Mouse (Mus musculus): ENCODE data around the gene Mlh1. TPM values are rescaled to one million over a fixed set of nuclear protein-coding genes. Genes with fewer than 3 reads are reported as not detected.
A peak's percentile ranks its signal among the peaks of the same experiment; 100 is the strongest.

The Mlh1 gene
- 33.2 and 36.2 TPM in 2 replicates for polyA plus RNA-seq (2015; fragmentation: Nextera tagmentation; extraction: Ambion mirVana)

- peak within 1 kb of the TSS; percentile 93 for H3K27ac ChIP-seq
- peak within 1 kb of the TSS; percentile 92 for H3K9ac ChIP-seq (replicated peaks)
- H3K36me3 ChIP-seq: peaks cover 25% of the 10 kb centered on the region
- peak within 1 kb of the TSS; percentile 80 for H3K4me3 ChIP-seq (replicated peaks)
- peaks cover 54% of the 10 kb centered on the region for H3K4me1 ChIP-seq (replicated peaks)
- WGBS: under 1% methylated on average over 64 of the region's 64 CpGs
- H3K9me3 ChIP-seq: no peaks in the 10 kb centered on the region
- ATAC-seq: peak; percentile 100
- no peaks in the 10 kb centered on the region for H3K27me3 ChIP-seq
- peak within 1 kb of the TSS; percentile 96 for H3K4me2 ChIP-seq (replicated peaks)
Observed at GRCm38 (mm10) chr9:111271434-111272160, at the start of gene Mlh1, which contains the start of gene Epm2aip1. Mlh1 (minus strand) TSS chr9:111271791. Epm2aip1 (plus strand) TSS chr9:111271929.

- Histone ChIP-seq H3K9me3 (no peaks in the 10 kb centered on the region), H3K27ac (no peak overlapping the region), H3K36me3 (no peaks in the 10 kb centered on the region), H3K4me3 (replicated peaks) (no peak overlapping the region), H3K9ac (replicated peaks) (no peak overlapping the region), H3K4me2 (replicated peaks) (no peak overlapping the region), H3K27me3 (no peaks in the 10 kb centered on the region), H3K4me1 (replicated peaks) (no peaks in the 10 kb centered on the region)
- no peak for ATAC-seq
- WGBS: 84% methylated on average over 4 of the region's 4 CpGs
Observed at GRCm38 (mm10) chr9:111320912-111321311, 49.3 kb upstream of the Mlh1 start.

GRCm38 (mm10) chr9:111314219-111314618, 42.6 kb upstream of the Mlh1 start:
- no peaks in the 10 kb centered on the region for H3K36me3 ChIP-seq
- peaks cover 6% of the 10 kb centered on the region; the same call in 1 of the 2 replicates for H3K9me3 ChIP-seq
- peaks cover 57% of the 10 kb centered on the region for H3K27me3 ChIP-seq

GRCm38 (mm10) chr9:111313793-111314192, 42.2 kb upstream of the Mlh1 start:
- 26% methylated on average over 5 of the region's 5 CpGs for WGBS
- H3K9ac ChIP-seq (replicated peaks): no peak overlapping the region
- H3K9me3 ChIP-seq: peaks cover 6% of the 10 kb centered on the region; the same call in 1 of the 2 replicates
- no peak overlapping the region for H3K4me3 ChIP-seq (replicated peaks)
- ATAC-seq: no peak
- peaks cover 18% of the 10 kb centered on the region for H3K4me1 ChIP-seq (replicated peaks)
- no peak overlapping the region for H3K27ac ChIP-seq
- H3K27me3 ChIP-seq: peaks cover 61% of the 10 kb centered on the region
- no peaks in the 10 kb centered on the region for H3K36me3 ChIP-seq
- no peak overlapping the region for H3K4me2 ChIP-seq (replicated peaks)

More at GRCm38 (mm10) chr9:111314219-111314618, 42.6 kb upstream of the Mlh1 start:
- no peak overlapping the region for H3K27ac ChIP-seq
- no peak overlapping the region for H3K9ac ChIP-seq (replicated peaks)
- H3K4me3 ChIP-seq (replicated peaks): no peak overlapping the region
- ATAC-seq: no peak
- 38% methylated on average over 5 of the region's 5 CpGs for WGBS
- no peak overlapping the region for H3K4me2 ChIP-seq (replicated peaks)
- peaks cover 18% of the 10 kb centered on the region for H3K4me1 ChIP-seq (replicated peaks)

- Histone ChIP-seq H3K9ac (replicated peaks) (no peak overlapping the region), H3K4me1 (replicated peaks) (peaks cover 18% of the 10 kb centered on the region), H3K36me3 (no peaks in the 10 kb centered on the region), H3K4me3 (replicated peaks) (peak overlapping the region; percentile 58; the same call in 1 of the 2 replicates), H3K27me3 (peaks cover 63% of the 10 kb centered on the region), H3K9me3 (peaks cover 6% of the 10 kb centered on the region; the same call in 1 of the 2 replicates), H3K27ac (no peak overlapping the region), H3K4me2 (replicated peaks) (peak overlapping the region; percentile 91)
- ATAC-seq: no peak
- WGBS: 11% methylated on average over 6 of the region's 6 CpGs
Observed at GRCm38 (mm10) chr9:111313299-111313698, 41.7 kb upstream of the Mlh1 start.

- 1% methylated on average over 45 of the region's 59 CpGs for WGBS
- H3K4me3 ChIP-seq (replicated peaks): peak overlapping the region; percentile 58
Observed at GRCm38 (mm10) chr9:111312442-111313141, 41.0 kb upstream of the Mlh1 start.

GRCm38 (mm10) chr9:111311843-111312441, 40.4 kb upstream of the Mlh1 start:
- Histone ChIP-seq H3K27ac (no peak overlapping the region), H3K9me3 (peaks cover 6% of the 10 kb centered on the region; the same call in 1 of the 2 replicates), H3K4me1 (replicated peaks) (peaks cover 18% of the 10 kb centered on the region), H3K27me3 (peaks cover 63% of the 10 kb centered on the region), H3K4me2 (replicated peaks) (peak overlapping the region; percentile 91), H3K9ac (replicated peaks) (peak overlapping the region; percentile 70), H3K36me3 (no peaks in the 10 kb centered on the region), H3K4me3 (replicated peaks) (peak overlapping the region; percentile 58)
- 2% methylated on average over 74 of the region's 98 CpGs for WGBS
- ATAC-seq: peak; percentile 55

More at GRCm38 (mm10) chr9:111312442-111313141, 41.0 kb upstream of the Mlh1 start:
- ATAC-seq: peak; percentile 72
- H3K4me1 ChIP-seq (replicated peaks): peaks cover 18% of the 10 kb centered on the region
- H3K9ac ChIP-seq (replicated peaks): peak overlapping the region; percentile 70
- H3K36me3 ChIP-seq: no peaks in the 10 kb centered on the region
- H3K4me2 ChIP-seq (replicated peaks): peak overlapping the region; percentile 91
- peaks cover 6% of the 10 kb centered on the region; the same call in 1 of the 2 replicates for H3K9me3 ChIP-seq
- no peak overlapping the region for H3K27ac ChIP-seq
- peaks cover 63% of the 10 kb centered on the region for H3K27me3 ChIP-seq

GRCm38 (mm10) chr9:111311031-111311842, 39.6 kb upstream of the Mlh1 start, which contains the start of gene Trank1:
Trank1 (plus strand) TSS chr9:111311739.
- Histone ChIP-seq H3K36me3 (no peaks in the 10 kb centered on the region), H3K4me2 (replicated peaks) (peak within 1 kb of the TSS; percentile 91), H3K4me1 (replicated peaks) (peaks cover 18% of the 10 kb centered on the region), H3K4me3 (replicated peaks) (peak within 1 kb of the TSS; percentile 58), H3K27me3 (peaks cover 63% of the 10 kb centered on the region), H3K9me3 (peaks cover 6% of the 10 kb centered on the region; the same call in 1 of the 2 replicates), H3K27ac (no peak within 1 kb of the TSS), H3K9ac (replicated peaks) (peak within 1 kb of the TSS; percentile 70)
- 10% methylated on average over 72 of the region's 72 CpGs for WGBS
- ATAC-seq: peak; percentile 66

- no peak for ATAC-seq
- no peak overlapping the region for H3K4me2 ChIP-seq (replicated peaks)
- 0 out of 2 replicates have a peak, but pooled peaks cover 6% of the 10 kb centered on the region for H3K9me3 ChIP-seq
- peaks cover 25% of the 10 kb centered on the region for H3K27me3 ChIP-seq
- no peak overlapping the region for H3K4me3 ChIP-seq (replicated peaks)
- 0 out of 2 replicates have a peak, but pooled peaks cover 8% of the 10 kb centered on the region for H3K4me1 ChIP-seq (replicated peaks)
- H3K9ac ChIP-seq (replicated peaks): no peak overlapping the region
- no peaks in the 10 kb centered on the region for H3K36me3 ChIP-seq
- H3K27ac ChIP-seq: no peak overlapping the region
- 88% methylated on average over 7 of the region's 7 CpGs for WGBS
Observed at GRCm38 (mm10) chr9:111306142-111306541, 34.6 kb upstream of the Mlh1 start.

- WGBS: 90% methylated on average over 6 of the region's 6 CpGs
- Histone ChIP-seq H3K36me3 (no peaks in the 10 kb centered on the region), H3K27ac (no peak overlapping the region), H3K4me2 (replicated peaks) (no peak overlapping the region), H3K9ac (replicated peaks) (no peak overlapping the region), H3K4me3 (replicated peaks) (no peak overlapping the region), H3K27me3 (peaks cover 4% of the 10 kb centered on the region), H3K4me1 (replicated peaks) (0 out of 2 replicates have a peak, but pooled peaks cover 8% of the 10 kb centered on the region), H3K9me3 (no peaks in the 10 kb centered on the region)
- no peak for ATAC-seq
Observed at GRCm38 (mm10) chr9:111304036-111304435, 32.4 kb upstream of the Mlh1 start.

All from midbrain, embryonic 13.5 days (tissue).